Mouse (Mus musculus) liver, postnatal 0 days (tissue): ENCODE data around the gene Ccdc171.
"Not testable (repeated sequence)": the region's sequence is repeated elsewhere in the genome, so short reads cannot be mapped to it uniquely, and the experiment has no call there.

Experiments used
- CTCF ChIP-seq: sonication (generic); IDR thresholded peaks from 2 replicates; pipeline ENCODE4 v1.5.1; 2016; ENCODE audit warnings: antibody characterized with exemption, low read depth
- EP300 ChIP-seq: IDR thresholded peaks from 2 replicates; pipeline ENCODE4 v1.6.1; 2016; ENCODE audit warnings: antibody characterized with exemption, low read depth, mild to moderate bottlenecking

GRCm38 (mm10) chr4:83623021-83623711, 97.8 kb downstream of the Ccdc171 start:
- not testable (repeated sequence) for TF ChIP-seq CTCF, EP300
